Mouse (Mus musculus) cortical plate, adult 2 months (tissue): ENCODE data around the gene Pard3b.

Source experiments
- CTCF ChIP-seq: fragments of 200-500 bp; IDR thresholded peaks from 2 replicates; pipeline ENCODE4 v1.5.1; 2011; ENCODE audit warnings: mild to moderate bottlenecking, control low read depth, low read length; ENCODE audit not compliant: insufficient read depth; ENCODE audit errors: extremely low read depth
- POLR2A ChIP-seq: fragments of 200-500 bp; IDR thresholded peaks from 2 replicates; pipeline ENCODE4 v1.6.1; 2011; ENCODE audit warnings: mild to moderate bottlenecking, low read length, control low read depth; ENCODE audit not compliant: insufficient read depth; ENCODE audit errors: extremely low read depth

DNA sequence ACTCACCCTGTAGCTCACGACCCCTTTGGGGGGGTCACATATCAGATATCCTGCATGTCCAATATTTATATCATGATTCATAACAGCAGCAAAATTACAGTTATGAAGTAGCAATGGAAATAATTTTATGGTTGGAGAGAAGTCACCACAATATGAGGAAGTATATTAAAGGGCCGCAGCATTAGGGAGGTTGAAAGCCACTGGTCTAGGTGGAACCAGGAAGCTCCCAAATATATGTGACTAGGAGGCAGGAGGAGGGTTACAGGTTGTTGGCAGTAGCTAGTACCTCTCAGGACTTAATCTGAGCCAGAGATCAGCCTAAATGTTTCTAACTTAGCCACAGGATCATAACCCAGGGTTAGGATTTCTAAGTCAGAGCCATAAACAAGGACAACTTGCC is 1008.2 kb downstream of the Pard3b start:
- TF ChIP-seq CTCF (no peak), POLR2A (no peak)
